Mouse (Mus musculus): ENCODE measurements around the gene Plp1. TPM values are rescaled to one million over a fixed set of nuclear protein-coding genes. Genes with fewer than 3 reads are reported as not detected.
A peak's percentile ranks its signal among the peaks of the same experiment; 100 is the strongest.

Plp1 gene
- 1.2 and 2.6 TPM in 2 replicates for polyA plus RNA-seq (2011; ENCODE audit: insufficient read length, low read depth, missing spikeins)

- Histone ChIP-seq H3K4me1 (ENCODE audit: control insufficient read depth, insufficient read depth, low read length) (no peaks in the 10 kb centered on the region), H3K4me3 (ENCODE audit: insufficient read depth, low read length) (no peak within 1 kb of the TSS), H3K27ac (ENCODE audit: insufficient read depth, low read length) (no peak within 1 kb of the TSS)
- TF ChIP-seq POLR2A (IDR thresholded peaks at IDR 0.05; ENCODE audit: low read depth, low read length) (no peak), CTCF (IDR thresholded peaks at IDR 0.05; ENCODE audit: borderline replicate concordance, insufficient read depth, low read length) (no peak)
Observed at GRCm38 (mm10) chrX:136822371-136822770, at the start of gene Plp1. Gene Plp1 (plus strand): TSS chrX:136822671.

GRCm38 (mm10) chrX:136773035-136773434 is 49.4 kb upstream of the Plp1 start:
- H3K27ac ChIP-seq (ENCODE audit: insufficient read depth, low read length), result no peak overlapping the region
- TF ChIP-seq CTCF (IDR thresholded peaks at IDR 0.05; ENCODE audit: borderline replicate concordance, insufficient read depth, low read length) (no peak), POLR2A (IDR thresholded peaks at IDR 0.05; ENCODE audit: low read depth, low read length) (no peak)
- no peaks in the 10 kb centered on the region for H3K4me1 ChIP-seq (ENCODE audit: control insufficient read depth, insufficient read depth, low read length)
- no peak overlapping the region for H3K4me3 ChIP-seq (ENCODE audit: insufficient read depth, low read length)

GRCm38 (mm10) chrX:136778046-136778445 is 44.4 kb upstream of the Plp1 start:
- H3K4me1 ChIP-seq (ENCODE audit: control insufficient read depth, insufficient read depth, low read length), result no peaks in the 10 kb centered on the region
- no peak for TF ChIP-seq CTCF (IDR thresholded peaks at IDR 0.05; ENCODE audit: borderline replicate concordance, insufficient read depth, low read length)
- no peak for TF ChIP-seq POLR2A (IDR thresholded peaks at IDR 0.05; ENCODE audit: low read depth, low read length)
- no peak overlapping the region for H3K4me3 ChIP-seq (ENCODE audit: insufficient read depth, low read length)
- H3K27ac ChIP-seq (ENCODE audit: insufficient read depth, low read length), result no peak overlapping the region

- no peak for TF ChIP-seq POLR2A (IDR thresholded peaks at IDR 0.05; ENCODE audit: low read depth, low read length)
- no peak for TF ChIP-seq CTCF (IDR thresholded peaks at IDR 0.05; ENCODE audit: borderline replicate concordance, insufficient read depth, low read length)
- Histone ChIP-seq H3K27ac (ENCODE audit: insufficient read depth, low read length) (no peak overlapping the region), H3K4me1 (ENCODE audit: control insufficient read depth, insufficient read depth, low read length) (no peaks in the 10 kb centered on the region), H3K4me3 (ENCODE audit: insufficient read depth, low read length) (no peak overlapping the region)
Observed at GRCm38 (mm10) chrX:136779262-136779661, 43.2 kb upstream of the Plp1 start.

GRCm38 (mm10) chrX:136780041-136780440 is 42.4 kb upstream of the Plp1 start, which contains the start of gene Glra4:
Gene Glra4 (minus strand): TSS chrX:136780141.
- TF ChIP-seq CTCF (IDR thresholded peaks at IDR 0.05; ENCODE audit: borderline replicate concordance, insufficient read depth, low read length) (no peak), POLR2A (IDR thresholded peaks at IDR 0.05; ENCODE audit: low read depth, low read length) (no peak)
- H3K27ac ChIP-seq (ENCODE audit: insufficient read depth, low read length), result no peak within 1 kb of the TSS
- H3K4me3 ChIP-seq (ENCODE audit: insufficient read depth, low read length), result no peak within 1 kb of the TSS
- H3K4me1 ChIP-seq (ENCODE audit: control insufficient read depth, insufficient read depth, low read length), result no peaks in the 10 kb centered on the region

GRCm38 (mm10) chrX:136789446-136789845 is 33.0 kb upstream of the Plp1 start:
- Histone ChIP-seq H3K4me1 (ENCODE audit: control insufficient read depth, insufficient read depth, low read length) (no peaks in the 10 kb centered on the region), H3K27ac (ENCODE audit: insufficient read depth, low read length) (no peak overlapping the region), H3K4me3 (ENCODE audit: insufficient read depth, low read length) (no peak overlapping the region)
- TF ChIP-seq CTCF (IDR thresholded peaks at IDR 0.05; ENCODE audit: borderline replicate concordance, insufficient read depth, low read length), result no peak
- TF ChIP-seq POLR2A (IDR thresholded peaks at IDR 0.05; ENCODE audit: low read depth, low read length), result no peak

- no peak overlapping the region for H3K4me3 ChIP-seq (ENCODE audit: insufficient read depth, low read length)
- no peak overlapping the region for H3K27ac ChIP-seq (ENCODE audit: insufficient read depth, low read length)
- no peaks in the 10 kb centered on the region for H3K4me1 ChIP-seq (ENCODE audit: control insufficient read depth, insufficient read depth, low read length)
- no peak for TF ChIP-seq CTCF (IDR thresholded peaks at IDR 0.05; ENCODE audit: borderline replicate concordance, insufficient read depth, low read length)
- TF ChIP-seq POLR2A (IDR thresholded peaks at IDR 0.05; ENCODE audit: low read depth, low read length), result no peak
Observed at GRCm38 (mm10) chrX:136797223-136797622, 25.2 kb upstream of the Plp1 start.

GRCm38 (mm10) chrX:136819752-136820151 is 2.7 kb upstream of the Plp1 start:
- Histone ChIP-seq H3K4me1 (ENCODE audit: control insufficient read depth, insufficient read depth, low read length) (no peaks in the 10 kb centered on the region), H3K4me3 (ENCODE audit: insufficient read depth, low read length) (no peak overlapping the region), H3K27ac (ENCODE audit: insufficient read depth, low read length) (no peak overlapping the region)
- TF ChIP-seq CTCF (IDR thresholded peaks at IDR 0.05; ENCODE audit: borderline replicate concordance, insufficient read depth, low read length) (no peak), POLR2A (IDR thresholded peaks at IDR 0.05; ENCODE audit: low read depth, low read length) (no peak)

GRCm38 (mm10) chrX:136820250-136820649 is 2.2 kb upstream of the Plp1 start:
- Histone ChIP-seq H3K4me1 (ENCODE audit: control insufficient read depth, insufficient read depth, low read length) (no peaks in the 10 kb centered on the region), H3K27ac (ENCODE audit: insufficient read depth, low read length) (no peak overlapping the region), H3K4me3 (ENCODE audit: insufficient read depth, low read length) (no peak overlapping the region)
- TF ChIP-seq POLR2A (IDR thresholded peaks at IDR 0.05; ENCODE audit: low read depth, low read length), result no peak
- TF ChIP-seq CTCF (IDR thresholded peaks at IDR 0.05; ENCODE audit: borderline replicate concordance, insufficient read depth, low read length), result peak; percentile 51; the same call in 1 of the 2 replicates

GRCm38 (mm10) chrX:136825016-136825415 is 2.5 kb downstream of the Plp1 start:
- Histone ChIP-seq H3K4me1 (ENCODE audit: control insufficient read depth, insufficient read depth, low read length) (no peaks in the 10 kb centered on the region), H3K4me3 (ENCODE audit: insufficient read depth, low read length) (no peak overlapping the region), H3K27ac (ENCODE audit: insufficient read depth, low read length) (no peak overlapping the region)
- TF ChIP-seq POLR2A (IDR thresholded peaks at IDR 0.05; ENCODE audit: low read depth, low read length) (no peak), CTCF (IDR thresholded peaks at IDR 0.05; ENCODE audit: borderline replicate concordance, insufficient read depth, low read length) (no peak)

GRCm38 (mm10) chrX:136828610-136829009 is 6.1 kb downstream of the Plp1 start:
- H3K4me1 ChIP-seq (ENCODE audit: control insufficient read depth, insufficient read depth, low read length), result no peaks in the 10 kb centered on the region
- no peak overlapping the region for H3K4me3 ChIP-seq (ENCODE audit: insufficient read depth, low read length)
- TF ChIP-seq POLR2A (IDR thresholded peaks at IDR 0.05; ENCODE audit: low read depth, low read length) (no peak), CTCF (IDR thresholded peaks at IDR 0.05; ENCODE audit: borderline replicate concordance, insufficient read depth, low read length) (no peak)
- no peak overlapping the region for H3K27ac ChIP-seq (ENCODE audit: insufficient read depth, low read length)

All from embryonic fibroblast, embryonic 13.5 days (primary cell).